Mouse (Mus musculus) G1E (cell line): ENCODE measurements around the gene Ccnd1.

ENCODE experiments used
- CTCF ChIP-seq: IDR thresholded peaks from 2 replicates; pipeline ENCODE4 v1.5.1; 2012; ENCODE audit warnings: low read depth, low read length, inconsistent platforms, mixed read lengths
- GATA1 ChIP-seq: IDR thresholded peaks from 2 replicates; pipeline ENCODE4 v1.6.1; 2012; ENCODE audit warnings: borderline replicate concordance, low read length, inconsistent platforms, mixed read lengths
- TAL1 ChIP-seq: conservative IDR thresholded peaks from 2 replicates; pipeline ENCODE4 v1.6.1; 2012; ENCODE audit warnings: low read depth, low read length, inconsistent platforms, mixed read lengths

GRCm38 (mm10) chr7:144973461-144973860 is 33.7 kb upstream of the Ccnd1 start:
- no peak for TF ChIP-seq GATA1
- TF ChIP-seq CTCF, result no peak
- TF ChIP-seq TAL1, result no peak
